Mouse (Mus musculus) intestine, postnatal 0 days (tissue): ENCODE results near the gene Tdrd12. TPM values are rescaled to one million over a fixed set of nuclear protein-coding genes. Genes with fewer than 3 reads are reported as not detected.

Experiments
- ATAC-seq: fragments of 200-750 bp; cut with Nextera tagmentation; 2 replicates; pipeline ENCODE4 v1.8.0; 2017; ENCODE audit warnings: mild to moderate bottlenecking, moderate TSS enrichment, moderate library complexity
- H3K27ac ChIP-seq: fragments of 300-500 bp; sonication (generic); 2 replicates; pipeline ENCODE4 v1.5.1; 2014; ENCODE audit warnings: mild to moderate bottlenecking, low read depth, low read length, moderate library complexity
- H3K27me3 ChIP-seq: fragments of 300-500 bp; sonication (generic); replicated peaks from 2 replicates; pipeline ENCODE4 v1.6.1; 2014; ENCODE audit warnings: low read length, mixed read lengths; ENCODE audit not compliant: control insufficient read depth, insufficient read depth
- H3K36me3 ChIP-seq: fragments of 300-500 bp; sonication (generic); 2 replicates; pipeline ENCODE4 v1.6.1; 2014; ENCODE audit warnings: mild to moderate bottlenecking, moderate library complexity; ENCODE audit not compliant: control insufficient read depth, insufficient read depth
- H3K4me1 ChIP-seq: fragments of 300-500 bp; sonication (generic); replicated peaks from 2 replicates; pipeline ENCODE4 v1.6.1; 2014; ENCODE audit warnings: antibody characterized with exemption, low read length, mixed read lengths; ENCODE audit not compliant: control insufficient read depth, insufficient read depth
- H3K4me2 ChIP-seq: fragments of 300-500 bp; sonication (generic); replicated peaks from 2 replicates; pipeline ENCODE4 v1.6.1; 2014; ENCODE audit warnings: low read depth, mild to moderate bottlenecking, moderate library complexity
- H3K4me3 ChIP-seq: fragments of 300-500 bp; sonication (generic); 2 replicates; pipeline ENCODE4 v1.5.1; 2014; ENCODE audit warnings: low read depth, low read length
- H3K9ac ChIP-seq: fragments of 300-500 bp; sonication (generic); 2 replicates; pipeline ENCODE4 v1.6.1; 2014; ENCODE audit warnings: mild to moderate bottlenecking, low read depth, low read length
- H3K9me3 ChIP-seq: fragments of 300-500 bp; sonication (generic); 2 replicates; pipeline ENCODE4 v1.6.1; 2016; ENCODE audit warnings: mixed run types; ENCODE audit not compliant: control insufficient read depth
- CTCF ChIP-seq: sonication (generic); IDR thresholded peaks from 2 replicates; pipeline ENCODE4 v1.5.1; 2016; ENCODE audit warnings: low read depth, mild to moderate bottlenecking, control low read depth, antibody characterized with exemption, moderate library complexity
- WGBS: fragments of 180-500 bp; shearing (Covaris S2); extraction: QIAGEN DNeasy Blood & Tissue Kit; methylation state at CpG from one replicate; pipeline ENCODE4 v1.1.7; 2014; 5-methylcytosine and 5-hydroxymethylcytosine counted together
- polyA plus RNA-seq: library from polyadenylated mRNA; unstranded; fragments of >200 nt; fragmentation: Nextera tagmentation; extraction: Ambion mirVana; gene quantifications from 2 replicates; pipeline ENCODE4 v1.2.1, GENCODE M21; 2015

The Tdrd12 gene
- polyA plus RNA-seq, 1 experiment from 2014 or later: 2.0 TPM

GRCm38 (mm10) chr7:35435266-35435665 lies 102.3 kb downstream of the Tdrd12 start:
- no peak for ATAC-seq
- WGBS: 88% methylated on average over 9 of the region's 9 CpGs
- Histone ChIP-seq H3K27me3 (no peaks in the 10 kb centered on the region), H3K4me1 (no peaks in the 10 kb centered on the region), H3K9ac (no peak overlapping the region), H3K36me3 (peaks cover 65% of the 10 kb centered on the region), H3K9me3 (no peaks in the 10 kb centered on the region), H3K4me2 (no peak overlapping the region), H3K27ac (no peak overlapping the region), H3K4me3 (no peak overlapping the region)
- TF ChIP-seq CTCF: no peak

- Histone ChIP-seq H3K9me3 (no peaks in the 10 kb centered on the region), H3K9ac (no peak overlapping the region), H3K4me2 (no peak overlapping the region), H3K27me3 (no peaks in the 10 kb centered on the region), H3K36me3 (peaks cover 54% of the 10 kb centered on the region), H3K4me1 (no peaks in the 10 kb centered on the region), H3K4me3 (no peak overlapping the region), H3K27ac (no peak overlapping the region)
- no peak for ATAC-seq
- 57% methylated on average over 10 of the region's 10 CpGs for WGBS
- TF ChIP-seq CTCF: no peak
Measured at GRCm38 (mm10) chr7:35428146-35428545, 109.4 kb downstream of the Tdrd12 start.

GRCm38 (mm10) chr7:35423071-35423470 lies 114.5 kb downstream of the Tdrd12 start:
- 86% methylated on average over 10 of the region's 10 CpGs for WGBS

More at GRCm38 (mm10) chr7:35423071-35423470, 114.5 kb downstream of the Tdrd12 start:
- TF ChIP-seq CTCF: no peak
- ATAC-seq: no peak
- H3K36me3 ChIP-seq: peaks cover 56% of the 10 kb centered on the region
- no peaks in the 10 kb centered on the region for H3K4me1 ChIP-seq
- H3K9ac ChIP-seq: no peak overlapping the region
- no peak overlapping the region for H3K27ac ChIP-seq
- H3K4me2 ChIP-seq: no peak overlapping the region
- no peaks in the 10 kb centered on the region for H3K27me3 ChIP-seq
- no peak overlapping the region for H3K4me3 ChIP-seq
- no peaks in the 10 kb centered on the region for H3K9me3 ChIP-seq

Other genes starting within 250 kb of the Tdrd12 start
- 8.6 and 9.1 TPM in 2 replicates for gene Gpatch1, start 219.3 kb downstream of the Tdrd12 start, polyA plus RNA-seq
- 63.3 and 75.0 TPM in 2 replicates for gene Rhpn2, start 203.6 kb downstream of the Tdrd12 start, polyA plus RNA-seq
- gene Faap24, start 140.9 kb downstream of the Tdrd12 start, polyA plus RNA-seq: 9.3 and 10.3 TPM in 2 replicates
- gene Cep89, start 140.7 kb downstream of the Tdrd12 start, polyA plus RNA-seq: 9.7 and 10.1 TPM in 2 replicates
- gene Slc7a9, start 88.9 kb downstream of the Tdrd12 start, polyA plus RNA-seq: 225 and 259 TPM in 2 replicates
- gene Nudt19, start 18.6 kb upstream of the Tdrd12 start, polyA plus RNA-seq: 81.1 and 87.4 TPM in 2 replicates
- 0.03 TPM in 2 replicates for gene Rgs9bp, start 47.8 kb upstream of the Tdrd12 start, polyA plus RNA-seq
- gene Ankrd27, start 48.5 kb upstream of the Tdrd12 start, polyA plus RNA-seq: 10.0 and 11.1 TPM in 2 replicates
- gene Pdcd5, start 109.8 kb upstream of the Tdrd12 start, polyA plus RNA-seq: 168 and 169 TPM in 2 replicates
- 4.7 and 7.2 TPM in 2 replicates for gene Dpy19l3, start 216.7 kb upstream of the Tdrd12 start, polyA plus RNA-seq